Mouse (Mus musculus): ENCODE data around the gene Prkch.

The Prkch gene

GRCm38 (mm10) chr12:73584610-73585240 is at the start of gene Prkch:
Prkch (plus strand) TSS chr12:73584796.
- under 1% methylated on average over 57 of the region's 61 CpGs for WGBS

- WGBS: 40% methylated on average over 17 of the region's 17 CpGs
Observed at GRCm38 (mm10) chr12:73537499-73538138, 47.0 kb upstream of the Prkch start.

GRCm38 (mm10) chr12:73538139-73538508 is 46.5 kb upstream of the Prkch start:
- 56% methylated on average over 3 of the region's 3 CpGs for WGBS

- WGBS: 30% methylated on average over 2 of the region's 2 CpGs
Observed at GRCm38 (mm10) chr12:73539151-73539550, 45.4 kb upstream of the Prkch start.

GRCm38 (mm10) chr12:73540402-73540801 is 44.2 kb upstream of the Prkch start:
- WGBS: 96% methylated on average over 2 of the region's 2 CpGs

- WGBS: 92% methylated on average over 5 of the region's 5 CpGs
Observed at GRCm38 (mm10) chr12:73543191-73543590, 41.4 kb upstream of the Prkch start.

- 22% methylated on average over 48 of the region's 48 CpGs for WGBS
Observed at GRCm38 (mm10) chr12:73544736-73545671, 39.6 kb upstream of the Prkch start.

GRCm38 (mm10) chr12:73545672-73546085 is 38.9 kb upstream of the Prkch start:
- 2% methylated on average over 55 of the region's 55 CpGs for WGBS

- WGBS: 4% methylated on average over 52 of the region's 61 CpGs
Observed at GRCm38 (mm10) chr12:73546086-73546711, 38.4 kb upstream of the Prkch start, which contains the start of gene Tmem30b. Tmem30b (minus strand) TSS chr12:73546392.

GRCm38 (mm10) chr12:73547646-73548045 is 37.0 kb upstream of the Prkch start:
- WGBS: 41% methylated on average over 10 of the region's 10 CpGs

- 81% methylated on average over 8 of the region's 8 CpGs for WGBS
Observed at GRCm38 (mm10) chr12:73548259-73548658, 36.3 kb upstream of the Prkch start.

- 3% methylated on average over 5 of the region's 5 CpGs for WGBS
Observed at GRCm38 (mm10) chr12:73554155-73554554, 30.4 kb upstream of the Prkch start.

GRCm38 (mm10) chr12:73558525-73559195 is 25.9 kb upstream of the Prkch start:
- WGBS: 66% methylated on average over 20 of the region's 20 CpGs

- WGBS: 58% methylated on average over 7 of the region's 7 CpGs
Observed at GRCm38 (mm10) chr12:73560091-73560490, 24.5 kb upstream of the Prkch start.

- WGBS: 82% methylated on average over 6 of the region's 6 CpGs
Observed at GRCm38 (mm10) chr12:73563122-73563521, 21.5 kb upstream of the Prkch start.

GRCm38 (mm10) chr12:73564176-73564575 is 20.4 kb upstream of the Prkch start:
- 22% methylated on average over 10 of the region's 10 CpGs for WGBS

- WGBS: 11% methylated on average over 21 of the region's 21 CpGs
Observed at GRCm38 (mm10) chr12:73564795-73565619, 19.6 kb upstream of the Prkch start.

GRCm38 (mm10) chr12:73565620-73565969 is 19.0 kb upstream of the Prkch start:
- 59% methylated on average over 11 of the region's 11 CpGs for WGBS

- WGBS: 74% methylated on average over 15 of the region's 15 CpGs
Observed at GRCm38 (mm10) chr12:73574632-73575031, 10.0 kb upstream of the Prkch start.

- 78% methylated on average over 6 of the region's 6 CpGs for WGBS
Observed at GRCm38 (mm10) chr12:73578141-73578540, 6.5 kb upstream of the Prkch start.
